ENCODE assay signal across 25 mouse cellular contexts in genomic region chr12:74364477-74364876, GRCm38 (mm10). TPM values are rescaled to one million over a fixed set of nuclear protein-coding genes. Genes with fewer than 3 reads are reported as not detected.
"Had no signal": no experiment of that assay in that cellular context is flagged by ENCODE, and none has a peak within 500 bp of the region (broad histone marks: within the 10 kb centered on the region; RNA-seq: fewer than 3 reads in every experiment).

No protein-coding gene starts in this region.

- DNase-seq: right cerebral cortex, adult 18-20 months; right cerebral cortex, postnatal 14 days; right cerebral cortex, postnatal 25 days; right cerebral cortex, postnatal 4 days; spleen, adult 18-20 months; thymus, adult 18-20 months; thymus, adult 2 months; thymus, postnatal 14 days; thymus, postnatal 25 days; thymus, postnatal 36 days; thymus, postnatal 4 days had no signal

RNA-seq across cellular contexts. Expression of gene Gm11042, which starts 48.3 kb away (rescaled TPM):
- total RNA-seq: neutrophil, adult 5-6 weeks had no signal
- polyA plus RNA-seq: neural tube, embryonic 12.5 days; neural tube, embryonic 13.5 days; neural tube, embryonic 14.5 days; neural tube, embryonic 15.5 days; small intestine, adult 2 months; spleen, adult 2 months; stomach, embryonic 14.5 days; stomach, embryonic 15.5 days; stomach, embryonic 16.5 days; stomach, postnatal 0 days; testis, adult 2 months; thymus, adult 2 months; thymus, postnatal 0 days; urinary bladder, adult 2 months had no signal
